In the genomic region with DNA sequence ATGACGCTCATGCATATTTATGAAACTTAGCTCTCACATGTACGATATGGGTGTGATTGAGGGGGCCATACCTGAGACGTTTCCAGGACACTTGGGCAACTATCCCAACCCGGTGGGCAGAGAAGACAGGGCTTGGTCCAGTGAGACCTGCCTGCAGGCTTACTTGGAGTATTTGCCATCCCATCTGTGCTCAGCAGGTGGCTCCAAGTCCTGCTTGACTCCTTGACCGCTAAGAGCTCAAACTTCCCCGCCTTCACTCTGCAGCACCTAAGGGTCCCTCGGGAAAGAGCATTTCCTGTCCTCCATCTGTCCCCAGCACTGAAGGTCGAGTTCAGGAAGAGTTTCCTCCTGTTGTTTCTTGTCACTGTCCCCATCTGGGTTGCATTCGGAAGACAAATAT, we compare ENCODE assay signal across 27 mouse cellular contexts.
DNase-seq lines count a peak whose midpoint lies in the region; ATAC-seq and TF ChIP-seq lines count a peak whose summit lies in the region.
"Had no signal": no experiment of that assay in that cellular context is flagged by ENCODE, and none has a peak within 500 bp of the region (broad histone marks: within the 10 kb centered on the region; RNA-seq: fewer than 3 reads in every experiment).

No protein-coding gene starts in this region.

- WGBS in heart, postnatal 0 days = 43% methylated on average over 9 of the region's 9 CpGs
- WGBS in lung, adult 2 months = 36% methylated on average over 9 of the region's 9 CpGs
- 50% methylated on average over 9 of the region's 9 CpGs for WGBS in stomach, postnatal 0 days

- H3K9ac ChIP-seq in heart, postnatal 0 days (replicated peaks; ENCODE audit: low read depth, low read length) = no peak overlapping the region
- H3K9ac ChIP-seq in stomach, postnatal 0 days (ENCODE audit: low read length) = no peak overlapping the region
- H3K9ac ChIP-seq: embryonic facial prominence, embryonic 15.5 days; forebrain, postnatal 0 days; heart, embryonic 12.5 days; hindbrain, embryonic 15.5 days; lung, embryonic 15.5 days; neural tube, embryonic 13.5 days; stomach, embryonic 15.5 days had no signal

- no peaks in the 10 kb centered on the region for H3K36me3 ChIP-seq in heart, postnatal 0 days (replicated peaks; ENCODE audit: control insufficient read depth, insufficient read depth, low read length)
- no peaks in the 10 kb centered on the region for H3K36me3 ChIP-seq in stomach, postnatal 0 days (ENCODE audit: control insufficient read depth, insufficient read depth, low read length)
- H3K36me3 ChIP-seq: embryonic facial prominence, embryonic 15.5 days; forebrain, embryonic 10.5 days; heart, embryonic 12.5 days; hindbrain, embryonic 15.5 days; lung, embryonic 15.5 days; neural tube, embryonic 13.5 days; stomach, embryonic 15.5 days had no signal

- ATAC-seq in heart, postnatal 0 days (ENCODE audit: insufficient read depth, low read depth) = no peak
- ATAC-seq in stomach, postnatal 0 days (ENCODE audit: low FRiP score, low TSS enrichment) = no peak
- ATAC-seq: forebrain, postnatal 0 days had no signal

- no peak overlapping the region for H3K4me3 ChIP-seq in heart, postnatal 0 days (ENCODE audit: low read depth, low read length)
- H3K4me3 ChIP-seq in lung, adult 2 months (replicated peaks; ENCODE audit: extremely low read depth, low read depth, low read length) = no peak overlapping the region
- no peak overlapping the region for H3K4me3 ChIP-seq in stomach, postnatal 0 days (ENCODE audit: low read depth, low read length)
- H3K4me3 ChIP-seq: embryonic facial prominence, embryonic 15.5 days; forebrain, embryonic 10.5 days; gastrocnemius, adult 2 months; heart, embryonic 12.5 days; hindbrain, embryonic 15.5 days; left cerebral cortex, adult 2 months; lung, embryonic 15.5 days; neural tube, embryonic 13.5 days; stomach, embryonic 15.5 days had no signal

- no peak for TF ChIP-seq POLR2A in lung, adult 2 months (IDR thresholded peaks at IDR 0.05; ENCODE audit: borderline replicate concordance, extremely low read depth, low read depth, low read length)

- no peak for TF ChIP-seq EP300 in heart, postnatal 0 days (IDR thresholded peaks at IDR 0.05; ENCODE audit: low read depth)
- TF ChIP-seq EP300 in stomach, postnatal 0 days (optimal IDR thresholded peaks at IDR 0.05) = no peak

- no peaks in the 10 kb centered on the region for H3K9me3 ChIP-seq in heart, postnatal 0 days (replicated peaks; ENCODE audit: control insufficient read depth, low read length)
- H3K9me3 ChIP-seq in stomach, postnatal 0 days (ENCODE audit: control insufficient read depth, low read length) = no peaks in the 10 kb centered on the region
- H3K9me3 ChIP-seq: embryonic facial prominence, embryonic 15.5 days; forebrain, embryonic 10.5 days; heart, embryonic 12.5 days; hindbrain, embryonic 15.5 days; lung, embryonic 15.5 days; neural tube, embryonic 13.5 days; stomach, embryonic 15.5 days had no signal

- no peak for DNase-seq in heart, postnatal 0 days (ENCODE audit: low spot score)
- no peak for DNase-seq in heart, adult 11 months
- no peak for DNase-seq in lung, adult 2 months
- no peak for DNase-seq in lung, postnatal 14 days
- peak; percentile 13 for DNase-seq in retina, embryonic 14.5 days (ENCODE audit: low spot score)
- DNase-seq in retina, postnatal 1 day = no peak
- DNase-seq in stomach, postnatal 0 days (ENCODE audit: low spot score) = no peak
- DNase-seq in spleen, postnatal 4 days (ENCODE audit: low spot score in 2 of 2) = no peak
- DNase-seq: adrenal gland, adult 2 months; cerebellum, adult 9-11 months; forebrain, postnatal 0 days; gastrocnemius, adult 2 months; heart, postnatal 36 days; kidney, adult 2 months; kidney, postnatal 36 days; layer of hippocampus, adult 9-11 months; left cerebral cortex, postnatal 4 days; liver; right cerebral cortex, postnatal 14 days had no signal

- peaks cover 5% of the 10 kb centered on the region; the same call in 1 of the 2 replicates for H3K4me1 ChIP-seq in heart, postnatal 0 days (ENCODE audit: control insufficient read depth, insufficient read depth)
- no peaks in the 10 kb centered on the region for H3K4me1 ChIP-seq in lung, adult 2 months (ENCODE audit: control insufficient read depth, insufficient read depth, low read length)
- no peaks in the 10 kb centered on the region for H3K4me1 ChIP-seq in stomach, postnatal 0 days (replicated peaks; ENCODE audit: control insufficient read depth, insufficient read depth)
- H3K4me1 ChIP-seq: embryonic facial prominence, embryonic 15.5 days; stomach, embryonic 15.5 days had no signal

- no peak overlapping the region for H3K27ac ChIP-seq in heart, postnatal 0 days (ENCODE audit: low read depth)
- H3K27ac ChIP-seq in stomach, postnatal 0 days (replicated peaks) = no peak overlapping the region
- H3K27ac ChIP-seq: embryonic facial prominence, embryonic 15.5 days; forebrain, embryonic 10.5 days; gastrocnemius, adult 2 months; hindbrain, embryonic 15.5 days; left cerebral cortex, adult 2 months; lung, embryonic 15.5 days; neural tube, embryonic 13.5 days; stomach, embryonic 15.5 days had no signal

- H3K4me2 ChIP-seq in heart, postnatal 0 days (ENCODE audit: low read depth, low read length) = no peak overlapping the region
- H3K4me2 ChIP-seq in stomach, postnatal 0 days (replicated peaks; ENCODE audit: low read depth) = no peak overlapping the region
- H3K4me2 ChIP-seq: embryonic facial prominence, embryonic 15.5 days; heart, embryonic 12.5 days; hindbrain, embryonic 15.5 days; lung, embryonic 15.5 days; neural tube, embryonic 13.5 days; stomach, embryonic 15.5 days had no signal

- no peaks in the 10 kb centered on the region for H3K27me3 ChIP-seq in heart, postnatal 0 days (ENCODE audit: control insufficient read depth, insufficient read depth, low read length)
- H3K27me3 ChIP-seq in stomach, postnatal 0 days (ENCODE audit: control insufficient read depth, insufficient read depth, low read length) = no peaks in the 10 kb centered on the region
- H3K27me3 ChIP-seq: embryonic facial prominence, embryonic 15.5 days; heart, embryonic 12.5 days; hindbrain, embryonic 15.5 days; lung, embryonic 15.5 days; stomach, embryonic 15.5 days had no signal

- TF ChIP-seq CTCF in heart, postnatal 0 days (IDR thresholded peaks at IDR 0.05; ENCODE audit: low read depth) = peak; percentile 36
- TF ChIP-seq CTCF in lung, adult 2 months (IDR thresholded peaks at IDR 0.05; ENCODE audit: insufficient read depth, low read length) = peak; percentile 56
- TF ChIP-seq CTCF in stomach, postnatal 0 days (IDR thresholded peaks at IDR 0.05; ENCODE audit: low read depth) = peak; percentile 52
